Comparison of ENCODE assay signal across 14 mouse cellular contexts in the genomic region with DNA sequence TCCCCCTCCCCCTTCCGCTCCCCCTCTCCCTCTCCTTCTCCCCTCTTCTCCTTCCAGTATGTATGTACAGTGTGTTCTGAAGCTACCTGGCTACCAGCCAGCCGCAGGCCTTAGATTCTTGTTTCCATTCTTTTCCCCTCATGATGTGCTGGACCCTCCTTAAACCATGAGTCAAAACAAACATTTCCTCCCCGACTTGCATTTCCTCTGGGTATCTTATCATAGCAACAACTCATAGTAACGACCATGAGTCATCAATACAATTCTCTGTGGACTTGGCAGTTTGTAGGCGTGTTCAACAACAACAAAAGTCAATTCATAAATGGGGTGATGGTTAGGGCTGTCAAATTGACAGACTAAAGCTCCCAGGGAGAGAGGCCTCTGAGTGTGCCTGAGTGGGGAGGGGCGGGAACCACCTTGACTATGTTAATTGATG.
A peak's percentile ranks its signal among the peaks of the same experiment; 100 is the strongest.
DNase-seq lines count a peak whose midpoint lies in the region; ATAC-seq and TF ChIP-seq lines count a peak whose summit lies in the region.
"Had no signal": no experiment of that assay in that cellular context is flagged by ENCODE, and none has a peak within 500 bp of the region (broad histone marks: within the 10 kb centered on the region; RNA-seq: fewer than 3 reads in every experiment).

No protein-coding gene starts in this region.

- H3K4me1 ChIP-seq in kidney, postnatal 0 days (replicated peaks; ENCODE audit: insufficient read depth, low read length), result no peaks in the 10 kb centered on the region
- H3K4me1 ChIP-seq in intestine, embryonic 16.5 days (ENCODE audit: control insufficient read depth, insufficient read depth, low read length), result no peaks in the 10 kb centered on the region
- no peaks in the 10 kb centered on the region; the same call in 1 of the 2 replicates for H3K4me1 ChIP-seq in midbrain, embryonic 11.5 days (ENCODE audit: control insufficient read depth, insufficient read depth, low read length)
- H3K4me1 ChIP-seq: midbrain, embryonic 12.5 days had no signal

- no peak overlapping the region for H3K9ac ChIP-seq in kidney, postnatal 0 days (ENCODE audit: low read depth, low read length)
- no peak overlapping the region for H3K9ac ChIP-seq in intestine, embryonic 16.5 days (ENCODE audit: low read depth, low read length)
- no peak overlapping the region for H3K9ac ChIP-seq in midbrain, embryonic 11.5 days (ENCODE audit: low read length)
- H3K9ac ChIP-seq: midbrain, embryonic 12.5 days had no signal

- no peaks in the 10 kb centered on the region for H3K36me3 ChIP-seq in kidney, postnatal 0 days (ENCODE audit: insufficient read depth, low read length)
- H3K36me3 ChIP-seq in C2C12 (ENCODE audit: control insufficient read depth, insufficient read depth), result no peaks in the 10 kb centered on the region
- 0 out of 2 replicates have a peak, but pooled peaks cover 3% of the 10 kb centered on the region for H3K36me3 ChIP-seq in intestine, embryonic 16.5 days (ENCODE audit: control insufficient read depth, insufficient read depth, low read length)
- no peaks in the 10 kb centered on the region for H3K36me3 ChIP-seq in midbrain, embryonic 11.5 days (ENCODE audit: control insufficient read depth, insufficient read depth, low read length)
- H3K36me3 ChIP-seq: G1E; midbrain, embryonic 12.5 days had no signal

- H3ac ChIP-seq in C2C12 (ENCODE audit: control insufficient read depth, insufficient read length, low read depth), result no peak overlapping the region

- TF ChIP-seq CTCF in kidney, postnatal 0 days (IDR thresholded peaks at IDR 0.05; ENCODE audit: low read depth), result no peak
- no peak for TF ChIP-seq CTCF in C2C12 (IDR thresholded peaks at IDR 0.05; ENCODE audit: control insufficient read depth, insufficient read depth, insufficient read length)

- H3K79me3 ChIP-seq in C2C12 (ENCODE audit: low read depth), result no peaks in the 10 kb centered on the region

- peak; percentile 65; the same call in 1 of the 2 replicates for ATAC-seq in kidney, postnatal 0 days (replicated peaks; ENCODE audit: low FRiP score, low read depth)
- ATAC-seq in intestine, embryonic 16.5 days, result peak; percentile 64; the same call in 1 of the 2 replicates
- no peak for ATAC-seq in midbrain, embryonic 11.5 days (ENCODE audit: low FRiP score)

- no peaks in the 10 kb centered on the region for H3K27me3 ChIP-seq in kidney, postnatal 0 days (ENCODE audit: insufficient read depth, low read length)
- H3K27me3 ChIP-seq in C2C12 (ENCODE audit: control insufficient read depth, insufficient read depth, insufficient read length), result no peaks in the 10 kb centered on the region
- H3K27me3 ChIP-seq in intestine, embryonic 16.5 days (replicated peaks; ENCODE audit: control insufficient read depth, insufficient read depth, low read length), result no peaks in the 10 kb centered on the region
- no peaks in the 10 kb centered on the region for H3K27me3 ChIP-seq in midbrain, embryonic 11.5 days (ENCODE audit: control insufficient read depth, insufficient read depth, low read length)
- H3K27me3 ChIP-seq: midbrain, embryonic 12.5 days had no signal

- H3K4me2 ChIP-seq in kidney, postnatal 0 days (ENCODE audit: low read length), result no peak overlapping the region
- H3K4me2 ChIP-seq in intestine, embryonic 16.5 days (ENCODE audit: low read depth, low read length), result no peak overlapping the region
- H3K4me2 ChIP-seq in midbrain, embryonic 11.5 days, result no peak overlapping the region
- H3K4me2 ChIP-seq: midbrain, embryonic 12.5 days had no signal

- no peak overlapping the region for H3K4me3 ChIP-seq in kidney, postnatal 0 days (replicated peaks; ENCODE audit: low read depth, low read length)
- H3K4me3 ChIP-seq in C2C12 (ENCODE audit: insufficient read depth, poor library complexity, severe bottlenecking), result no peak overlapping the region
- no peak overlapping the region for H3K4me3 ChIP-seq in intestine, embryonic 16.5 days (ENCODE audit: low read length)
- no peak overlapping the region for H3K4me3 ChIP-seq in midbrain, embryonic 11.5 days (ENCODE audit: low read depth, low read length)
- H3K4me3 ChIP-seq: gastrocnemius, adult 2 months; midbrain, embryonic 12.5 days had no signal

- peak; percentile 59 for DNase-seq in kidney, postnatal 0 days (ENCODE audit: low spot score)
- DNase-seq in kidney, adult 18-20 months, result no peak
- peak; percentile 96 for DNase-seq in NIH3T3 (ENCODE audit: low read depth)
- DNase-seq in frontal cortex, postnatal 25 days (ENCODE audit: low spot score in 2 of 2), result no peak
- no peak for DNase-seq in midbrain, embryonic 11.5 days (ENCODE audit: low spot score, missing footprints)
- DNase-seq: cerebellum, postnatal 10 days; gastrocnemius, adult 2 months; kidney, postnatal 10 days; right cerebral cortex, postnatal 25 days; thymus, postnatal 36 days had no signal

- H3K79me2 ChIP-seq in C2C12 (ENCODE audit: control insufficient read depth, insufficient read depth), result no peaks in the 10 kb centered on the region

- no peaks in the 10 kb centered on the region for H3K9me3 ChIP-seq in kidney, postnatal 0 days (replicated peaks; ENCODE audit: low read length)
- peaks cover 3% of the 10 kb centered on the region; the same call in 1 of the 2 replicates for H3K9me3 ChIP-seq in intestine, embryonic 16.5 days (ENCODE audit: control insufficient read depth, low read length)
- no peaks in the 10 kb centered on the region for H3K9me3 ChIP-seq in midbrain, embryonic 11.5 days (ENCODE audit: control insufficient read depth, low read length)
- H3K9me3 ChIP-seq: midbrain, embryonic 12.5 days had no signal

- 38% methylated on average over 6 of the region's 6 CpGs for WGBS in kidney, postnatal 0 days
- 52% methylated on average over 6 of the region's 6 CpGs for WGBS in intestine, embryonic 16.5 days
- 83% methylated on average over 6 of the region's 6 CpGs for WGBS in midbrain, embryonic 11.5 days

- H3K27ac ChIP-seq in kidney, postnatal 0 days, result no peak overlapping the region
- H3K27ac ChIP-seq in intestine, embryonic 16.5 days (ENCODE audit: low read length), result no peak overlapping the region
- H3K27ac ChIP-seq in midbrain, embryonic 11.5 days (ENCODE audit: low read depth, low read length), result no peak overlapping the region
- H3K27ac ChIP-seq: gastrocnemius, adult 2 months; midbrain, embryonic 12.5 days had no signal

TF ChIP-seq in C2C12, 6 proteins besides CTCF, POLR2A, EP300 and RAD21:
- peak; percentile 73 for TF ChIP-seq FOSL1 (IDR thresholded peaks at IDR 0.05; ENCODE audit: insufficient read depth, low read length, poor library complexity, severe bottlenecking)
- TF ChIP-seq MAX (IDR thresholded peaks at IDR 0.05), result peak; percentile 25
- no peak for TF ChIP-seq MYOD1 (IDR thresholded peaks at IDR 0.05; ENCODE audit: control insufficient read depth, insufficient read length, low read depth)
- no peak for TF ChIP-seq USF1 (IDR thresholded peaks at IDR 0.05; ENCODE audit: low read depth)
- no peak for TF ChIP-seq CEBPB (IDR thresholded peaks at IDR 0.05; ENCODE audit: low read depth)
- TF ChIP-seq MYOG (IDR thresholded peaks at IDR 0.05; ENCODE audit: control insufficient read depth, extremely low read depth, insufficient read length), result no peak
TF ChIP-seq in C2C12: peak in this region for 2.

Comparison
In these comparisons a context has a peak if more than half of its experiments do, and no peak if none do; other contexts are left out.
1. DNase-seq: peak in kidney, postnatal 0 days (single experiment) and NIH3T3 (single experiment); none in kidney, adult 18-20 months (single experiment), frontal cortex, postnatal 25 days (0 of 2) and midbrain, embryonic 11.5 days (single experiment).